Mouse (Mus musculus): ENCODE measurements around the gene Clrn3. TPM values are rescaled to one million over a fixed set of nuclear protein-coding genes. Genes with fewer than 3 reads are reported as not detected.
"Not testable (repeated sequence)": the region's sequence is repeated elsewhere in the genome, so short reads cannot be mapped to it uniquely, and the experiment has no call there.

The Clrn3 gene
- polyA plus RNA-seq, 1 experiment: 26.7 TPM

DNA sequence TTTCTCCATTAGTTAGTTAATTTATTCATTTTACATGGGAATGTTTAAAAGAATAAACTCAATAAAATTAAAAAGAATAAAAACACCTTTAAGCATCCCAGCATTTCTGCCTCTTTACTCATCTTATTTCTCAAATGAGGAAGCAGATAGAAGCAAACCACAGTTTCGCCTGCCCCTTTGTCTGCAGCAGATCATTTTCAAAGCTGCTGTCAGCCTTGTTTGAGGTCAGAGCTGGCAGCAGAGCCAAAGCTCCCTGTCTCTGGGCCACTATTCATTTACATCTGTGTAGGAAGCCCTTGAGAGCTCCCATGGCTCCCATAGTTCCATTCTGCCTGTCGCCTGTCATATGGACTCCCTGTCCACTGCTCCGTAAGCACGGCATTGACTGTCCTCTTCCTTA lies 19.9 kb downstream of the Clrn3 start:
- Histone ChIP-seq H3K27me3 (replicated peaks; ENCODE audit: control insufficient read depth, insufficient read depth, low read length) (no peaks in the 10 kb centered on the region), H3K27ac (ENCODE audit: insufficient read depth, low read depth, low read length) (no peak overlapping the region), H3K36me3 (ENCODE audit: control insufficient read depth, insufficient read depth, low read length) (no peaks in the 10 kb centered on the region), H3K4me3 (ENCODE audit: insufficient read depth, low read depth, low read length) (no peak overlapping the region), H3K4me1 (ENCODE audit: control insufficient read depth, insufficient read depth, low read length) (peaks cover 9% of the 10 kb centered on the region; the same call in 1 of the 2 replicates)
- no peak for TF ChIP-seq CTCF (conservative IDR thresholded peaks at IDR 0.05; ENCODE audit: insufficient read depth, insufficient read length, low read depth, low read length)
- TF ChIP-seq POLR2A (IDR thresholded peaks at IDR 0.05; ENCODE audit: low read depth, low read length): no peak
- 87% methylated on average over 4 of the region's 4 CpGs for WGBS
- DNase-seq: no peak

DNA sequence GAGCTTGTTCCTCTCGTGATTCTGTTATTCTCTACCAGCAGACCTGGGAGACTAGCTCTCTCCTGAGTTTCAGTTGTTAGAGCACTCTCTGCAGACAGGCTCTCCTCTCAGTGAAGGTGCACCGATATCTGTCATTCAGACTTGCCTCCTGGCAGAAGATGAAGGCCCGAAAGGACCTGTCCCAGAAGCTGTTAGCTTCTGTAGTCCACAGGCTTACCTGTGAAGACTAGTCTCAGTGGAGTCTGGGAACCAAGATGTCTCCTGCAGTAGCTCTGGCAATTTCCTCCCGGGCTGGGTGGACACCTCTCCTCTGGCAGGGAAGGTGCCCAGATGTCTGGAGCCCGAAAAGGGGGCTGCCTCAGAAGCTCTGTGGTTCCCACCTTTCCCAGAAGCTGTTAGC lies 21.9 kb downstream of the Clrn3 start:
- 92% methylated on average over 5 of the region's 5 CpGs for WGBS
- not testable (repeated sequence) for H3K4me1 ChIP-seq (ENCODE audit: control insufficient read depth, insufficient read depth, low read length); H3K27me3 ChIP-seq (replicated peaks; ENCODE audit: control insufficient read depth, insufficient read depth, low read length); DNase-seq; H3K4me3 ChIP-seq (ENCODE audit: insufficient read depth, low read depth, low read length); H3K27ac ChIP-seq (ENCODE audit: insufficient read depth, low read depth, low read length); H3K36me3 ChIP-seq (ENCODE audit: control insufficient read depth, insufficient read depth, low read length)

DNA sequence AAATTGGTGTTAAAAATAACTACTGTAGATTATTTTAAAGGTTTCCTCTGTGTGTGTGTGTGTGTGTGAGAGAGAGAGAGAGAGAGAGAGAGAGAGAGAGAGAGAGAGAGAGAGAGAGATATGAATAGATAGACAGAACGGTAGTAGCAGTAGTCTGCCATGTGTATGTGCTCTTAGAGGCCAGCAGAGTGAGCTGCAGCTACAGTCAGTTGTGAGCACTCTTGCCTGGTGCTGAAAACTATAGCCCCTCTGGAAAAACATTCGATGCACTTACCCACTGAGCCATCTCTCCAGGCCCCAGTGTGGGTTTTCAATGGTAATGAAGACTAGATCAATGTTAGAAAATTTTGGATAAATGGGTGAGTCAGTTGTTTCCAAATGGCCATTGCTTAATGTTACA lies 29.1 kb downstream of the Clrn3 start:
- Histone ChIP-seq H3K27ac (ENCODE audit: insufficient read depth, low read depth, low read length) (no peak overlapping the region), H3K27me3 (replicated peaks; ENCODE audit: control insufficient read depth, insufficient read depth, low read length) (no peaks in the 10 kb centered on the region), H3K4me3 (ENCODE audit: insufficient read depth, low read depth, low read length) (no peak overlapping the region), H3K36me3 (ENCODE audit: control insufficient read depth, insufficient read depth, low read length) (no peaks in the 10 kb centered on the region), H3K4me1 (ENCODE audit: control insufficient read depth, insufficient read depth, low read length) (no peaks in the 10 kb centered on the region)
- no peak for DNase-seq
- WGBS: 39% methylated on average over 2 of the region's 2 CpGs
- TF ChIP-seq POLR2A (IDR thresholded peaks at IDR 0.05; ENCODE audit: low read depth, low read length) (no peak), CTCF (conservative IDR thresholded peaks at IDR 0.05; ENCODE audit: insufficient read depth, insufficient read length, low read depth, low read length) (no peak; the same call in 1 of the 2 replicates)

DNA sequence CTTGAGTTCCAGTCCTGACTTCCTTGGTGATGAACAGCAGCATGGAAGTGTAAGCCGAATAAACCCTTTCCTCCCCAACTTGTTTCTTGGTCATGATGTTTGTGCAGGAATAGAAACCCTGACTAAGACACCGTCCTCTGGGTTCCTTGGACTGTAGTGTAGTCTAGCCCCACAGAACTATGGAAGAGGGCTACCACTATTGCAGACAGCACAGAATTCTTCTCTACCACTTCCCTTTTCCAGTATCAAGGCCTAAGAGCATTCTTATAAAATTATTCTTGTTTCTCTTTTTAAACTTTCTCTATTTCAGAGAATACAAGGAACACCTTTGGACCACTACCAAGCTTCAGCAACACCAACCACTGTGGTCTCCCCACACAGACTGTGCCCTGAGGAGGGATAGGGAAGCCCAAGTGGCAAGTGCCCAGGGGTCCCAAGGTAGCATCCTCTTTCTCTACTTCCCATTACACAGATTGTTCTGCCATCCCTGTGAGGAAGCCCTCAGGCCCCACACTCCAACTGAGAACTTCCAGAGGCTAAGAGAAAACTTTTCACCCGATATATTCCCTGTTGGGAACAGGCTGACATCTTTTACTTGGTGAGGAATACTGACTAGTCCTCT lies 29.8 kb downstream of the Clrn3 start:
- DNase-seq: no peak
- no peak overlapping the region for H3K4me3 ChIP-seq (ENCODE audit: insufficient read depth, low read depth, low read length)
- 71% methylated on average over 3 of the region's 3 CpGs for WGBS

DNA sequence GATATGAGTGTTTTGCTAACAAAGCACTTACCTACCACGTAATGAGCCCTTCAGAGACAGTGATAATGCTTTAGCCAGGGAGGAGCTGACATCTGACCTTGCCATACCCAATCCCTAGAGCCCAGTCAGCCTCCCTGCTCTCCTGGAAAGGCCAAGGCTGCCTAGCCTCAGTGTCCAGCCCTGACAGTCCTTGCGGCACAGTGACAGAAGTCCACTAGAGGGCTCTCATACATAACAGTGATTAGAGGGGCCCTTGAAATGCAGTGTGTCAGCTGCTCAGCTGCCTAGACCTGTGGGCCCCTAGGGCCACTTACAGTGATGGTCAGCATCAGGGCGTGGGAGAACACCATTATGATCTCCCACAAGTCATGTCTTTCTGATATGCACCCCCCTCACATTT lies 33.2 kb downstream of the Clrn3 start:
- WGBS: 56% methylated on average over 3 of the region's 3 CpGs
- Histone ChIP-seq H3K27ac (ENCODE audit: insufficient read depth, low read depth, low read length) (no peak overlapping the region), H3K4me1 (ENCODE audit: control insufficient read depth, insufficient read depth, low read length) (no peaks in the 10 kb centered on the region), H3K27me3 (replicated peaks; ENCODE audit: control insufficient read depth, insufficient read depth, low read length) (no peaks in the 10 kb centered on the region), H3K4me3 (ENCODE audit: insufficient read depth, low read depth, low read length) (no peak overlapping the region), H3K36me3 (ENCODE audit: control insufficient read depth, insufficient read depth, low read length) (no peaks in the 10 kb centered on the region)
- TF ChIP-seq POLR2A (IDR thresholded peaks at IDR 0.05; ENCODE audit: low read depth, low read length) (no peak), CTCF (conservative IDR thresholded peaks at IDR 0.05; ENCODE audit: insufficient read depth, insufficient read length, low read depth, low read length) (peak; percentile 44; the same call in 1 of the 2 replicates)
- DNase-seq: peak; percentile 18

More for the DNA sequence above, 29.8 kb downstream of the Clrn3 start:
- H3K27me3 ChIP-seq (replicated peaks; ENCODE audit: control insufficient read depth, insufficient read depth, low read length): no peaks in the 10 kb centered on the region
- no peaks in the 10 kb centered on the region for H3K36me3 ChIP-seq (ENCODE audit: control insufficient read depth, insufficient read depth, low read length)
- TF ChIP-seq POLR2A (IDR thresholded peaks at IDR 0.05; ENCODE audit: low read depth, low read length) (no peak), CTCF (conservative IDR thresholded peaks at IDR 0.05; ENCODE audit: insufficient read depth, insufficient read length, low read depth, low read length) (no peak)
- H3K4me1 ChIP-seq (ENCODE audit: control insufficient read depth, insufficient read depth, low read length): no peaks in the 10 kb centered on the region
- no peak overlapping the region for H3K27ac ChIP-seq (ENCODE audit: insufficient read depth, low read depth, low read length)

DNA sequence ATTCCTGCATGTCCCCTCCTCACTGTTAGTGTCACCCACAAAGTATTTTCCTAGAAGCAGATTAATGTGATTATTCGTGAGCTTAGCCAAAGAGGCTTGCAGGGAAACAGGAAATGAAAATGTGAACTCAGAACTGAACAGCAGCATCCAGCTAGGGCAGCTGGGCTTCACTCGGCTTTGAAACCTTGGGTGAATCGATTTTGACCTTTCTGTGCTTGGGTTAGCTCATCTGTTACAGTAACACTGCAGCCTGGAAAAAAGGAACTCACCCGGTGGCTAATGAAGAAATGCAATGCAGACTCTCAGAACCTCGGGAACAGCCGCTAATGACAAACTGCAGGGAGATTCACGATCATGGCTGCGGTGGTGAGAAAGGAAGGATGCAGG lies 38.0 kb downstream of the Clrn3 start:
- Histone ChIP-seq H3K27me3 (replicated peaks; ENCODE audit: control insufficient read depth, insufficient read depth, low read length) (no peaks in the 10 kb centered on the region), H3K27ac (ENCODE audit: insufficient read depth, low read depth, low read length) (no peak overlapping the region), H3K4me1 (ENCODE audit: control insufficient read depth, insufficient read depth, low read length) (no peaks in the 10 kb centered on the region), H3K4me3 (ENCODE audit: insufficient read depth, low read depth, low read length) (no peak overlapping the region), H3K36me3 (ENCODE audit: control insufficient read depth, insufficient read depth, low read length) (no peaks in the 10 kb centered on the region)
- no peak for TF ChIP-seq POLR2A (IDR thresholded peaks at IDR 0.05; ENCODE audit: low read depth, low read length)
- no peak for TF ChIP-seq CTCF (conservative IDR thresholded peaks at IDR 0.05; ENCODE audit: insufficient read depth, insufficient read length, low read depth, low read length)
- WGBS: 35% methylated on average over 8 of the region's 8 CpGs
- DNase-seq: no peak

DNA sequence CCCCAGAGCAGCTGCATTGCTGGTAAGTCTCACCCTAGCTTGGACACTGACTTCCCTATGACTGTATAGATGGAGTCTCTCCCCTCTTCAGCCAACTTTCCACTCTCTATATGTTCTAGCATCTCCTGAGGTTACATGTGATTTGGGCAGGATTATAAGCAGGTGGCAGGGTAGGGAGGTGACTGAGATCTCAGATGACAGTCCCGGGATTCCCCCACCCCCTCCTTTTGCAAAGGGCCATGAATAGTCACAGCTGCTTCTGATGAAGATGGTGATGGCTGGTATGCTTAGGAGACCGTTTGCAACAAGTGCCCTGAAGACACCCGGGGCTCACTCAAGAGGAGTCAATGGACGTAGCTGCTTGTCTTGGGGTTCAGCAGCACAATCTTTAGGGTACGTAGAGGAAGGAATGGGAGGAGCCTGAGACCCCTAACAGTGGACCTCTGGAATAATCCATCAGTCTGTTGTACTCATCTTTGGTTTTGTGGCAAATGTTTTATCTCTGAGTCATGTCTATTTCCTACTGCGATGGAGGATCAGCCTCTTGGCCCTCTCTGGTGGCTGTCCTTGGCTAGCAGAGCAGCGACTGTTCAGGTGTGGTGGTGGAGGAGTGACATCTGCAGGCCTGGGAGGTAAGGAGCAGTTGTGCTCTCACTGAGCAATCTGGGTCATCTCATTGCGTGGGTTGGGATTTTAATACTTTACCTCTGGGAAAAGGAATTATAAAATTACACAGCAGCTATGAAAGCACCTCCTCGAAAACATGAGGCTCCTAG lies 38.5 kb downstream of the Clrn3 start:
- H3K27ac ChIP-seq (ENCODE audit: insufficient read depth, low read depth, low read length): no peak overlapping the region
- no peak overlapping the region for H3K4me3 ChIP-seq (ENCODE audit: insufficient read depth, low read depth, low read length)
- H3K27me3 ChIP-seq (replicated peaks; ENCODE audit: control insufficient read depth, insufficient read depth, low read length): no peaks in the 10 kb centered on the region
- no peaks in the 10 kb centered on the region for H3K36me3 ChIP-seq (ENCODE audit: control insufficient read depth, insufficient read depth, low read length)
- no peak for DNase-seq
- TF ChIP-seq POLR2A (IDR thresholded peaks at IDR 0.05; ENCODE audit: low read depth, low read length) (no peak), CTCF (conservative IDR thresholded peaks at IDR 0.05; ENCODE audit: insufficient read depth, insufficient read length, low read depth, low read length) (no peak)
- H3K4me1 ChIP-seq (ENCODE audit: control insufficient read depth, insufficient read depth, low read length): no peaks in the 10 kb centered on the region
- WGBS: 70% methylated on average over 9 of the region's 9 CpGs
